Mouse (Mus musculus): ENCODE measurements around the gene Sugt1. TPM values are rescaled to one million over a fixed set of nuclear protein-coding genes. Genes with fewer than 3 reads are reported as not detected.

The Sugt1 gene
- total RNA-seq, 2 experiments from 2014 or later, result 68.8 TPM

- DNase-seq, result no peak
These were observed 19.4 kb downstream of the Sugt1 start for GRCm38 (mm10) chr14:79606867-79607266.

DNA sequence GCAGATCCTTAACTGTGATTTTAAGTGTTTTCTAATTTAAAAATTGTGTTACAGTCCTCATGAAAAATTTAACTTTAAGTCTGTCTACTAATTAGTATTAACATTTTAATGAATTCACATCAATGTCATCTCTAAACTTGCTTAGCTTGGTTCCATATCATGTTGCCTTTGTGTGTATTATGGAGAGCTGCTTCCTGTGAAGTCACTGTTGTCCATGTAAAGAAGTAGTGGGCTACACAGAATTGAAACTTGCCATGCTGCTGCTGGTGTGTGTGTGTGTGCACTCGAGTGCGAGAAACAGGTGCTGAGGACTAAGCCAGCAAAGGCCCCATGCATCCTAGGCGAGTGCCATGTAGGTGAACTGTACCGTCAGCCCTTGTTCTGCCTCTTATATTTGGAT lies 19.9 kb downstream of the Sugt1 start:
- DNase-seq, result no peak

DNA sequence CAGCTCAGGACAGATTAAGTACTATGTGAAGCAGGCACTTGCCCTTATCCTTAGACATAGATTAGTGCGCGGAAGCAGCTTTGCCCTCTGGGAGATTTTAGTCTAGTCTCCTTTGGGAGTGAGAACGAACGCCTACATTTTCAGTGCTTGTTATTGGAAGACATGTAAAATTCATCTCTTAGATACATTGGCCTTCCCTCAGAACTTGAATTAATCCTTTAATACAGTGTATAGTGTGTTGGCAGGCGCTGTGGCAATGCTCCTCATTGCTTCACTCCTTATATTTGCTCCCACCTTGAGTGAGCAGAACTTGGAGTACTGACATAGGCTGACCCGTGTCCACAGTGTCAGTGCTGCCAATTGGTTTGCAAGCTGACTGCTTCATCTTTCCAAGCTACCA lies 20.8 kb downstream of the Sugt1 start:
- no peak for DNase-seq

DNA sequence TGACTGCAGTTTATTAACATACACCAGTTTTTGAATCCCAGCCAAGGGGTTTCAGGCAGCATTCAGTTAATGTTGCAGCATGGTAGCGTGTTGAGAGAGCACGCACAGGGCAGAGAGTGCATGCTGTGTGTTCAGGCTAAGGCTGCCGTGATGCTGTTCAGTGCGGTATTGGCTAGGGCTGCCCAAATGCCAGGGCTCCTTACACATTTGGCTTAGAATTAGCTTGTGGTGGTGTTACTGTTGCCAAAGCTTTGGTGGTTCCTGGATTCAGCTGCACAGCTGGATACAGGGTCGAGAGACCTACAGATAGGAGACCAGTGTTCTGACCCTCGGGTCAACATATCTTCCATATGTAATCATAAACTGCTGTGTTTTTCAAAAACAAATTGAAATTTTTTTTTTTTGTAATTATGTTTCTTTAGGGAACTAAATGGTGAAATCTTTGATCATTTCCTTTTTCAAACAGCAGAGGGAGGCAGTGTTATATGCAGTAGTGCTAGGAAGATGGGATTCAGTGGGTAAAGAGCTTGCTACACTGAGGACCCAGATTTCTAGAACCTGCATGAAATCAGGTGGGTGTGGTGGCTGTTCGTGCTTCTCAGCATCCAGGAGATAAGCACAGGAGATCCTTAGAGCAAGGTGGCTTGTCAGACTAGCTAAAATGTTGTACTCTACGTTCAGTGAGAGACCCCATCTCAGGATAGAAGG lies 29.8 kb downstream of the Sugt1 start:
- DNase-seq, result peak; percentile 14 to 58

DNA sequence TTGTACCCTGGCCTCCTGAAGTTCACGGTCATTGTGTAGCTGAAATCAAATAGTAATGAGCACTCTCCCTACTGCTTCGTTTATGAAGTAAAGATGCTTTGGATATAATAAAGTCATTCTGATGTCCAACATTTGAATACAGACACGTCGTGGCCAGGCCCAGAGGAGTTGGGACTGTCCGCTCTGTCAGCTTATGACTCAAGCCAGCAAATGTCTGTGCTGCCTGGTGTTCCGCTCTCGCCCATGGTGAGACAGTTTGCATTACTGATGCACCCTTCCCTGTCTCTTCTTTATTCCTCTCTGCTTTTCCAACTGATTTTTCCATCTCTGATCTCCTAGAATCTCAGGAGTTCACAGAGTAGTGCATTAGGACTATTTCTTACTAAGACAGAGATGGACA lies 32.3 kb downstream of the Sugt1 start:
- DNase-seq, result no peak

DNA sequence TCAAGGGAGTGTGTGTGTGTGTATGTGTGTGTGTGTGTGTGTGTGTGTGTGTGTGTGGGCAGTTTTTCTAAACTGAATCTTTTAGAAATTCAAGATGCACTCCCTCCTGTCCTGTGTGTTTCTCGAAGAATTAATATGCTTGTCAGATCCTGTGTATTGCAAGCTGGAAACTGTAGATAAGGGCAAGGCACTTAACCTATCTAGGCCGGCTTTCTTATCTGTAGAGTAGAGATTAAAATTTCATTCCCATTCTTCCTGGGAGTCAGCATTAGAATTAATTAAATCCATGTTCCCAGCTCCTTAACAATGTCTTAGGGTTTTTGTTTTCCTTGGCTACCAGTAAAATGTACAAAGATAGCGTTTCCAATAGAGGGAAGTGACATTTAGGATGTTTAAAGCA lies 33.7 kb downstream of the Sugt1 start:
- DNase-seq, result no peak

GRCm38 (mm10) chr14:79632330-79632729 lies 44.8 kb downstream of the Sugt1 start:
- DNase-seq, result no peak

DNA sequence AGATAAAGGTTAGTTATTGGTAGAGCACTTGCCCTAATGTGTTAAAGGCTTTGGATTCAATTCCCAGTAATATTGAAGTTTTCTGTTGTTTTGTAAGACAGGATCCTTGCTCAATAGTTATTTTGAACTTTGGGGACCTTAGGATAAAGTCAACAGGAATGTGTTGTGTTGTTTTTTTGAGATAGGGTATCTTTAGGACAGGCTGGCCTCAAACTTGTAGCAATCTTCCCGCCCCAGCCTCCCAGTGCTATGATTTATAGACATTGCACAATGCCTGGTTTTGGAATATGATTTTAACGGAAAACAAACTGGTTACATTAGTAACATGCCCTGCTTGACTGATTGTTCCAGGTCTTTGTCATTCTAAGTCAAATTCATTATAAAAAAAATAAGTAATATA lies 45.7 kb downstream of the Sugt1 start:
- peak; percentile 47 to 59 for DNase-seq

- no peak for DNase-seq
These were observed 49.3 kb downstream of the Sugt1 start for GRCm38 (mm10) chr14:79636814-79637213.

- no peak for DNase-seq
These were observed 54.6 kb downstream of the Sugt1 start for GRCm38 (mm10) chr14:79642063-79642462.

DNA sequence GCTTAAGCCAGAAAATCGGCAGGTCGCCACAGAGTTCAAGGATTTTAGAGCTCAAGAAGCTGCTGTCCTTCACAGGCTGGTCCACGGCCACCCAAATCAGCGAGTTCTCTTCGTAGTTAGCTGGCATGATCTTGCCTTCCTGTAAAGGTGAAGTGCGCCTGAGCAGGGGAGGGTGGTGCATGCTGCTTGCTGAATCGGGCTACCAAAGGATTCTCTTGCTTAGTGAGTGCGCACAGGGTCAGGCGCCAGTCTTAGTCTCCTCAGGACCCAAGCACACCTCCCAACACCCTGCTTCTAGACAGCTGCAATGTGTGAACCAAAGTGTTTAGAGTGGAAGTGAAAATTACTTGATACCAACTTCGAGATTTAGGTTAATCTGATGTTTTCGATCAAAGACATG lies 57.9 kb downstream of the Sugt1 start:
- DNase-seq, result no peak

GRCm38 (mm10) chr14:79649680-79650079 lies 62.2 kb downstream of the Sugt1 start:
- DNase-seq, result no peak

DNA sequence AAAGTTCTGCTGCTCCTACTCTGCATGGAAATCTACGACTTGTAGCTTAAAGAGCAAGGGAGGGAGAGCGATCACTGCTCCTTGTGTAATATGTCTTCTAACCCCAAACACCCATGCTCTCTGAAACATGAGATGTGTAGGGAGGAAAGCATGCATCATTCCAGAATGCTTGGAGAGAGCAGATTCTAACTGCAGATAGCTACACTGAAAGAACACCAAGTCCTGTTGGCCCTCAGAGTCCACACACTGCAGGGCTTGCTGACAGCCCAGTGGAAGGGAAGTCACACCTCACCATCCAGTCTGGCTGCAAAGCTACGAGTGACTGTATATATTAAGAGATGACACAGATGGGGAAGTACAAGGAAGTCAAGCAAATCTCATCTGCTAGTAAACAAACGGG lies 65.2 kb downstream of the Sugt1 start:
- no peak for DNase-seq

GRCm38 (mm10) chr14:79658286-79658685 lies 70.8 kb downstream of the Sugt1 start:
- DNase-seq, result peak; percentile 67 to 77

DNA sequence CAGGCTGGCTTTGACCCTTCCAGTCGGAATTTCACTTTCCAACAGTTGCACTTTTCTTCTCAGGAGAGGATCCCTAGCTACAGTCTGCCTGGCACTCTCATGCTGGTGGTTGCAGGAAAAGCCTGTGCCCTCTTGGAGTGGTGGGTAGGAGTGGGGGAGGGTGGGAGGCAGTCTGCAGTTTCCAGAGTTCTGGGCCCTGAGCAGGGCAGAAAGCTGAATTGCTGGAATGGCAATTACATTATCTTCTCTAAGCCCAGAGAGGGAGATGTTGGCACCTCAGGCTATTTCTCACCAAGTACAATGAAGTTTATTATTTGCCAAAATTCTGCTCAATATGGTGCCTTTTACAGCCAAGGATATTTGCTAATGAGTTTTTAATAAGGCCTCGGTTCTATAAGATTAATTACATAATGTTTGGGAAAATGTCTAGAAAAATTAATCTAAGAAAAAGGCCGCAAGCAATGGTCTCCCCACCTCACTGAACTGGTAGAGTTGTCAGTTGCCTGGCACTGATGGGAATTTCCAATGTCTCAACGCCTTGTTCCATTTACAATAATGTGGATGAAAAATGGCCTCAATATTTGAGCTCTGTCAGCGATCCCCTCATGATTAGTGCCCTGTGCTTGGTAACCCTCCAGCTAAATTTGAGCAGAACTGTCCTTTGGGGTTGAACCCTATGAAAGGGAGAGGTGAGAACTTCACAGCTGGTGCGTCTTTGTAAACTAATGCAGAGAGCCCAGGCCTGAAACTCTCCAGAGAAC lies 71.4 kb downstream of the Sugt1 start:
- no peak for DNase-seq

- DNase-seq, result no peak
These were observed 73.0 kb downstream of the Sugt1 start for GRCm38 (mm10) chr14:79660467-79660866.

GRCm38 (mm10) chr14:79661005-79661917 lies 73.8 kb downstream of the Sugt1 start:
- DNase-seq, result peak; percentile 64 to 79

DNA sequence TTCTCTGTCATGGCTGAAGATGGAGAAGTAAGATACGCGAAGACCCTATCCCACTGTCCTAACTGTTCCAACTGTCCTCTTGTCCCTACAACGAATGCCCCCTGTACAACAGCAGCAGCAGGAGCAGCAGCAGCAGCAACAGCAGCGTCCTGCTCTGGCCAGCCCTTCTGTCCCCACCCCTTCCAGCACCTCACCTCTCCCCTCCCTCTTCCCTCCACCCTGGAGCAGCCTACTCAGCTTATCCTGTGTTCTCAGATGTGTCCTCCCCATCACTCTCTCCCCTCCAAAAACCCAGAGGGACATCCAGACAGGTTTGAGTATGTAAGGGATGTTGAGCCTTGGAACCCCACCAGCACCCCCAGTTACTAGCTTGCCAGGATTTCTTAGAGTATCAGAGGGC lies 74.5 kb downstream of the Sugt1 start, which contains the start of gene Cnmd:
Gene Cnmd (minus strand): TSS at position 170 of the 400 bp plus-strand sequence.
- DNase-seq, result no peak

DNA sequence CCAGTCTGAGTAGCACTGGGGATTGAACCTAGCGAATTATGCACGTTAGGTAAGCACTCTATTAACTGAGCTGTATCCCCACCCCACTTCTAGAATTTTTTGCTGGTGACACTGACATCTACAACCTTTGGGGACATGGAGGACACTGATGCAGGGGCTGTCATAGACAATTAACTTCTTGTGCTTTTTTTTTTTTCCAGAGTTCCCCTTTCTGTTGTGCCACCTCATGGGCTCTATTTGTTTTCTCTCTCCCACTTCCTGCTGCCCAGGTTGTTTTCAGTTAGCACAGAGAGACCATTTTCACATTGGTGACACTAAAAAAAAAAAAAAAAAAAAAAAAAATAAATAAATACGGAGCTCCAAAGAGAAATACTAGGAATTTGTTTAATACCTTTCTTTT lies 83.5 kb downstream of the Sugt1 start:
- DNase-seq, result no peak

- DNase-seq, result no peak
These were observed 85.1 kb downstream of the Sugt1 start for GRCm38 (mm10) chr14:79672567-79672966.

GRCm38 (mm10) chr14:79673083-79674013 lies 85.9 kb downstream of the Sugt1 start:
- DNase-seq, result no peak
